Mouse (Mus musculus) embryonic fibroblast, embryonic 13.5 days (primary cell): ENCODE results near the gene Sytl3. TPM values are rescaled to one million over a fixed set of nuclear protein-coding genes. Genes with fewer than 3 reads are reported as not detected.
"Not testable (repeated sequence)": the region's sequence is repeated elsewhere in the genome, so short reads cannot be mapped to it uniquely, and the experiment has no call there.

ENCODE experiments used
- H3K27ac ChIP-seq: 2 replicates; pipeline ENCODE4 v1.5.1; 2012; ENCODE audit warnings: low read length, control low read depth, inconsistent platforms; ENCODE audit not compliant: insufficient read depth
- H3K4me1 ChIP-seq: 2 replicates; pipeline ENCODE4 v1.6.1; 2011; ENCODE audit warnings: low read length; ENCODE audit not compliant: control insufficient read depth, insufficient read depth
- H3K4me3 ChIP-seq: 2 replicates; pipeline ENCODE4 v1.5.1; 2011; ENCODE audit warnings: mild to moderate bottlenecking, control low read depth, low read length; ENCODE audit not compliant: insufficient read depth
- CTCF ChIP-seq: IDR thresholded peaks from 2 replicates; pipeline ENCODE4 v1.5.1; 2011; ENCODE audit warnings: mild to moderate bottlenecking, control low read depth, low read length, moderate library complexity, borderline replicate concordance; ENCODE audit not compliant: insufficient read depth
- POLR2A ChIP-seq: IDR thresholded peaks from 2 replicates; pipeline ENCODE4 v1.6.1; 2011; ENCODE audit warnings: low read depth, mild to moderate bottlenecking, control low read depth, low read length, moderate library complexity
- polyA plus RNA-seq: library from polyadenylated mRNA; stranded (reverse); fragments of >200 nt; gene quantifications from 2 replicates; pipeline ENCODE4 v1.2.4, GENCODE M21; 2011; ENCODE audit warnings: low read depth; ENCODE audit not compliant: missing spikeins, insufficient read length

Sytl3 gene
- polyA plus RNA-seq, 1 experiment: not detected

DNA sequence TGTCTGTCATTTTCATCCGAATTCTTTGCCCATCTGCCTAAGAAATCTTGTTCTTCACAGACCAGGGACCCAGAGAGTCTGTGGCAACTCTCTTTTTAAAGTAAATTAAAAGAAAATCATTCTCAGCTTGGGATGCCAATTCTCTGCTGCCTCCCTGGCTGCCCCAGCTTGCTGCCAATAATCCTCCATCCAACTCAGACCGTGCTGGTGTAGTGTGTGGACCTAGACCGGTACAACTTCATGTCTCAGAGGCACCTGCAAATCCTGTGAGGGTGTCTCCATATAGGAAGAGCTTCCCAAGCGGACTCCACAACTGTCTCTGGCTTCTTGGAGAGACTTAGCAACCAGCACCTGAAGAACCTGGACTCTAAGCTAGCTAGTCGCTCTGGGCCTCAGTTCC lies 22.0 kb upstream of the Sytl3 start:
- TF ChIP-seq POLR2A (no peak), CTCF (no peak)
- Histone ChIP-seq H3K27ac (no peak overlapping the region), H3K4me3 (no peak overlapping the region), H3K4me1 (no peaks in the 10 kb centered on the region)

DNA sequence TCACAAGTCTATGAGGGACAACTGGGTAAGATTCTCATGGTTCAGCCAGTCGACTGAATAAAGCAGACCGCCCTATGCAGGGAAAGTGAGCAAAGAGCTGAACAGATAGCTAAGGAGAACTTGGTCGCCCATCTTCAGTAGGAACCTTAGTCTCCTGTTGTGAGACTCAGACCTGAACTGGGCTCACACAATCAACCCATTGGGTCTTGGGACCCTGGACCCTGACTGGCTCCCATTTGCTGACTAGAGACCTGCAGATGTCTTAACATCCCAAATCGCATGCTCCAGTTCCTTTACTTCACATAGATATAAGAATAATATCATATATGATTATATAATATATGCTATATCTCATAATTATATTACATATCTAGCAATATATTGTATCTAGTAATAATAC lies 21.5 kb upstream of the Sytl3 start:
- H3K27ac ChIP-seq, H3K4me3 ChIP-seq, H3K4me1 ChIP-seq: not testable (repeated sequence)

GRCm38 (mm10) chr17:6638444-6638843 lies 20.4 kb upstream of the Sytl3 start:
- H3K27ac ChIP-seq, H3K4me3 ChIP-seq, H3K4me1 ChIP-seq: not testable (repeated sequence)

GRCm38 (mm10) chr17:6639486-6639885 lies 19.4 kb upstream of the Sytl3 start:
- not testable (repeated sequence) for H3K27ac ChIP-seq, H3K4me3 ChIP-seq, H3K4me1 ChIP-seq

DNA sequence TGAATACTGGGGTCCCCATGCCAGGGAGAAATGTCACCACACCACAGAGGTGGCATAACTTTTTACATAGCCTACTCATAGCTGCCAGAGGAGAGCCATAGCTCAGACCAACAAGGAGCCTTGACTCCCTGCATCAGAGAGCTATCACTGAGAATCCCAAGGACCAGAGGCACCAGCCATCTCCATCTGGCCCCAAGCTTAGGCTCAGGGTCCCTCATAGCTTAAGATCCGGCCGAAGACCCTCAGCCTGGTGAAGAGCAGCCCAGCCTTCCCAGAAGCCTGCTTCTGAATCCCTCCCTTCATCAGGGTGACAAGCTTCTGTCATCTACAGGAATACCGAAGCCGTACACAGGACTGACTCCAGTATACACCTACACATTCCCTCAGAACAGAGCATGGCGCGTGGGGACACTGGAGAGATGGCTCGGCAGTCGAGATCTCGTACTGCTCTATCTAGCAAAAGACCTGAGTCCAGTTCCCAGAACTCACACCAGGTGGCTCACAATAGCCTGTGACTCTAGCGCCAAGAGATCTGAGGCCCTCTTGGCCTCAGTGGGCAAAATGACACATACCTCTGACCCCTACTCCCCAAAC lies 18.8 kb upstream of the Sytl3 start:
- H3K4me1 ChIP-seq, H3K27ac ChIP-seq, H3K4me3 ChIP-seq: not testable (repeated sequence)

DNA sequence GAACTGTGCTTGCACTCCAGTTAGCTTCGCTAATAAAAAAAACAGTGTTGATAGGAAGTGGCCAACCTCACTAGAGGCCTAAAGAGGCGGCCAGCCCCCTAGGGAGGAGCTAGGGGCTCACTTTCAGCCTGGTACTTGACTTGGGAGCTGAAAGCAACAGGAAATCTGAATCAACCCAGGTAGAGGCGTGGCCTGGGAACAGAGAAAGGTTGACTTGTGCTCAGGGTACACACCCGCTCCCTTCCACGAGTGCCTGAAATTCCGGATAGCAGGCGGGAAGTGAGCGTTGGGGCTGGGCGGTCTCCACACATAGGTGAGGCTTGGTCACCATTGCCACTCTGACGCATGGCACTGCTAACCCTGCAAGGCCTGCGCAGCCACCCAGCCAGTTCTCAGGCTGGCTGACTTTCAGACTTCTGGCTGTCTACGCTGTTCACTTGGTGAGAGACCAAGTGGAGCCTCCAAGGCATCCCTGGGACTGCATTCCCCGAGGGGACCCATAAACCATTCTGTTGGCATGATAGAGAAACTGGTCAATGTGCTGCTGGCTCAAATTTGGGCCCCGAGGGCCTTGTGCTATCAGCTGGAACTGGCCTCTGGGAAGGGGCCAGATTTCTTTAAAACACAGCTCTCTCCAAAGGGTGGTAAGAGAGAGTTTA lies 18.0 kb upstream of the Sytl3 start:
- H3K27ac ChIP-seq, H3K4me3 ChIP-seq, H3K4me1 ChIP-seq: not testable (repeated sequence)

DNA sequence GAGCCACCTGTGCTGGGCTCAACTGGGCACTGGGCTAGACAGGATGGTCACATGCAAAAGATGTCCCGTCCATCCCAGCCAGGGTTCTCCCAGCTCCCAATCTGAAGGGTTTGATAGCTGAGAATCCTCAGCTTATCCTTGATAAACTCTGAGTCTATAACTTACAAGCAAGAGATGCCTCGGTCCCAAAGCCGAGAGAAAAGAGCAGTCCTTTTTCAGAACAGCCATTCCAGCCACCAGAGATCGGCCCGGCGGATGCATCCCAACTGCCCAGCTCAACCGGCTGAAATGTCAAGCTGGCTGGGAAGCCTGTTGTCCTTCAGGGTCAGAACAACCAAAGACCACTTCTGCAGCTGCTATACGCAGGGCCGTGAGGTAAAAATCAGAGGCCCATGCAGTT lies 14.7 kb upstream of the Sytl3 start:
- H3K27ac ChIP-seq, H3K4me1 ChIP-seq, H3K4me3 ChIP-seq: not testable (repeated sequence)

DNA sequence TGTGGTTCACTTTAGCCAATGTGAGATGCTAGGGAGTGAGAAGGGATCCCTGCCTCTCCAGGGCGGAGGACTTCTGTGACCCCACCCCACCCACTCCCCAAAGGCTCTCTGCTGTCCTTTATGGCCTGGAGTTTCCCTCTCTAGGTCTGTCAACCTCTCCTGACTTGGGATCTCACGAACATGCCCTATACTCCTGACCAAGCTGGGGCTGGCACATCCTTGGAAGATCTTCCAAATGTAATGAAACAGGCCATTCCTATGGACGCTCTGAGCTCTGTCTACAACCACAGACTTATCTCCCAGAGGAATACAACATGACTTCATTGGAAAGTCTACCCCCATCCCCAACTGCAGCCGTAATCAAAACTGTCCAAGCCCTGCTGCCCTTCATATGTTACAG lies 14.2 kb upstream of the Sytl3 start:
- H3K4me1 ChIP-seq, H3K27ac ChIP-seq, H3K4me3 ChIP-seq: not testable (repeated sequence)

- H3K4me3 ChIP-seq, H3K4me1 ChIP-seq, H3K27ac ChIP-seq: not testable (repeated sequence)
Measured at GRCm38 (mm10) chr17:6645668-6646067, 13.2 kb upstream of the Sytl3 start.

DNA sequence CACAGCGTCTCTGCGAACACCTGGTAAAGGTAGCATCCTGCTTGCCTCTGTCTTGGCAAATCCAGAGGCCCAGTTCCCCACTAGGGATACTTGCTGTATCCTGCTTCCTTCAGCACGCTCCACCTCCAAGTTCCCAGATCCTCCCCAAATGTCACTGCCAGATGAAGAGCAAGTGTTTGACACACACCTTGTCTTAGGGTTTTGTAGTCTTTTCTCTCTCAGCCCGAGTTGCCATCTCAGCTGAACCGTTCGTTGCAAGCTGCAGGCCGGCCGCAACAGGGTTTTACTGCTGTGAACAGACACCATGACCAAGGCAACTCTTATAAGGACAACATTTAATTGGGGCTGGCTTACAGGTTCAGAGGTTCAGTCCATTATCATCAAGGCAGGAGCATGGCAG lies 12.1 kb upstream of the Sytl3 start:
- H3K4me1 ChIP-seq, H3K4me3 ChIP-seq, H3K27ac ChIP-seq: not testable (repeated sequence)

- not testable (repeated sequence) for H3K4me3 ChIP-seq, H3K27ac ChIP-seq, H3K4me1 ChIP-seq
Measured at GRCm38 (mm10) chr17:6647452-6647851, 11.4 kb upstream of the Sytl3 start.

DNA sequence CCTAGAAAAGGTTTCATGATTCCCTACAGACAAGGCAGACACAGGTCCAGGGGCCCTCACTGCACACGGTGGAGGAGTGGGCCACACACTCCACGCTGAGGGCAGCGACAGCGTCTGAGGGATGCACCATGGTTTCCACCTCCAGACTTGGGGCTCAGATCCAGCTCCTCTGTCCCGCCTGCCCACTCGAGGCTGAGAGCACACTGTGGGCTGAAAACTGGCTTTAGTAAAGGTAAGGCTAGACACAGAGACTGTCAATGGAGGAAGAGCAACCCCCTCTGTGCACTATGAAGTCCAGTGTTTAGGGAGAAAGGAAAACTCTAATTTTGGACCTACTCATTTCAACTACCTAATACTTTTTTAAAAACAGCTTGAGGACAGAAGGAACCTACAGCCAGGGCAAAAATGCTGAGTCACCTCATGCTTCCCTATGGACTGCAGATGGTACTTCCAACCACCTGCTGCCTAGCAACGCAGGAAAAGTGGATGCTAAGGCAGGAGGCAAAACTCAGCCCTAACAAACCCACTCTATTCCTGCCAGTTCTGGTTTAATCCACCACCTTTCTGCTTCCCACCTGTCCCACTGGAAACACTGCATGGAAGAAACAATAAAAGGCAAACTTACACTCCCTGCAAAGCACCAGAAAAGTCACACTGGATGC lies 7.9 kb upstream of the Sytl3 start:
- not testable (repeated sequence) for H3K4me1 ChIP-seq, H3K27ac ChIP-seq, H3K4me3 ChIP-seq

DNA sequence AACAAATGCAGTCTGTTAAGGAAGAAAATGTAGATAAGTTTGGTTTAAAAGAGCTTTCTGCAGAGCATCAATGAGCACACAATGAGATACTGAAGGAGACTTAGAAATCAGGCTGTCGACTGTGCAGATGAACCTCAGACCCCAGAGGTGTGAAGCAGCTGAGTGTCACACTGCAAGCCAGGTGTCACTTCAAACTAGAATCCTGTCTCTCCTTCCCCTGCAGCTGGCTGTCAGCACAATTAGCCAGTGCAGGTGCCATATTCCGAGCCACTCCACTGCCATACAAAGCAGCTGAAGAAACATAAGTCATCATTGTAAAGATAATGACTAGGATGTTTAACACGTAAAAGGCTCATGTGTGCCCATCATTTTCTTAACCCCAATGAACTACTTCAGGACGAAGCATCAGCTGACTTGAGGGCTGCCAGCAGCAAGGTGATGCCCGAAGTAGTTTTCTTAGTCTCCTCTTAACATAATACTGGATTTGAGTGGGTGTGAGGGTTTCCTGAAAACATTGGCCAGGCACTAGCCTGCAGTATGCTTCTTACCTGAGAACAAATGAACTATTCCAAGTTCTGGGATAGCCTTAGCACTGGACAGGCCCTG lies 5.4 kb upstream of the Sytl3 start:
- not testable (repeated sequence) for H3K4me3 ChIP-seq

DNA sequence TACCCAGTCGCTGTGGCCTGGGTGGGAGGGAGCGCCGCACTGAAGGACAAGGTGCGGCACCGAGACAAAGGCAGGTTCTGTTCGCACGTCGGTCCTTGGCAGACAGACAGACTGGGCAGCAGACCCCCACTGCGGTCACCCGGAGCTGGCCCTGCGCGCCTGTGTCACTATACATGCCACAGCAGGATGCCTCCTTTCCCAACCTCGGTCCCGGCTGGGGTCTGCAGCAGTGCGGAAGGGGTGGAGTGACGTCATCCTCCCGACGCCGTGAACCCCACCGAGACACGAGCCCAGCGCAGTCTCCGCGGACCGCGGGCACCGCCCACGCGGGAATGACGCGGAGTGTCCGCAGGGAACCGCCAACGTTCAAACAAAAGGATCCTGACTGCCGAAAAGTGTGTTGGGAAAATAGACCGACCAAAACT lies 3.8 kb upstream of the Sytl3 start:
- H3K4me1 ChIP-seq: not testable (repeated sequence)
- Histone ChIP-seq H3K4me3 (peak overlapping the region; percentile 54), H3K27ac (peak overlapping the region; percentile 69)

More for the DNA sequence above, 5.4 kb upstream of the Sytl3 start:
- not testable (repeated sequence) for H3K4me1 ChIP-seq, H3K27ac ChIP-seq
